Mouse (Mus musculus): ENCODE data around the gene Nox1. TPM values are rescaled to one million over a fixed set of nuclear protein-coding genes. Genes with fewer than 3 reads are reported as not detected.
A peak's percentile ranks its signal among the peaks of the same experiment; 100 is the strongest.
"Not testable (repeated sequence)": the region's sequence is repeated elsewhere in the genome, so short reads cannot be mapped to it uniquely, and the experiment has no call there.

Nox1 gene
- total RNA-seq (2021) = not detected

- no peak for DNase-seq
Measured at GRCm38 (mm10) chrX:134221856-134222255, at the start of gene Nox1. Gene Nox1 (minus strand): TSS chrX:134221956.

- DNase-seq = no peak
Measured at GRCm38 (mm10) chrX:134262129-134262528, 40.4 kb upstream of the Nox1 start.

- DNase-seq = no peak
Measured at GRCm38 (mm10) chrX:134261191-134261590, 39.4 kb upstream of the Nox1 start.

- no peak for DNase-seq
Measured at GRCm38 (mm10) chrX:134248202-134248601, 26.4 kb upstream of the Nox1 start.

- DNase-seq = no peak
Measured at GRCm38 (mm10) chrX:134245946-134246345, 24.2 kb upstream of the Nox1 start.

- no peak for DNase-seq
Measured at GRCm38 (mm10) chrX:134238266-134238665, 16.5 kb upstream of the Nox1 start.

- DNase-seq = no peak
Measured at GRCm38 (mm10) chrX:134233048-134233447, 11.3 kb upstream of the Nox1 start.

GRCm38 (mm10) chrX:134220618-134221017, 1.1 kb downstream of the Nox1 start:
- DNase-seq = no peak

GRCm38 (mm10) chrX:134218161-134218560, 3.6 kb downstream of the Nox1 start:
- DNase-seq = no peak

GRCm38 (mm10) chrX:134211151-134211642, 10.6 kb downstream of the Nox1 start:
- no peak for DNase-seq

- DNase-seq = no peak
Measured at GRCm38 (mm10) chrX:134208491-134208890, 13.3 kb downstream of the Nox1 start.

GRCm38 (mm10) chrX:134187201-134187600, 34.6 kb downstream of the Nox1 start, which contains the start of gene Arl13a:
Gene Arl13a (plus strand): TSS chrX:134187501.
- not testable (repeated sequence) for DNase-seq

GRCm38 (mm10) chrX:134174699-134175098, 47.1 kb downstream of the Nox1 start:
- no peak for DNase-seq

- DNase-seq = no peak
Measured at GRCm38 (mm10) chrX:134170584-134170983, 51.2 kb downstream of the Nox1 start.

GRCm38 (mm10) chrX:134163484-134163883, 58.3 kb downstream of the Nox1 start:
- DNase-seq = no peak

- DNase-seq = peak in 1 of 2 experiments; percentile 6
Measured at GRCm38 (mm10) chrX:134162826-134163225, 58.9 kb downstream of the Nox1 start.

- no peak for DNase-seq
Measured at GRCm38 (mm10) chrX:134162043-134162720, 59.6 kb downstream of the Nox1 start, which contains the start of gene Xkrx. Gene Xkrx (minus strand): TSS chrX:134162076.

- no peak for DNase-seq
Measured at GRCm38 (mm10) chrX:134160442-134160841, 61.3 kb downstream of the Nox1 start.

GRCm38 (mm10) chrX:134158151-134158550, 63.6 kb downstream of the Nox1 start:
- no peak for DNase-seq

GRCm38 (mm10) chrX:134141986-134142385, 79.8 kb downstream of the Nox1 start:
- DNase-seq = no peak

GRCm38 (mm10) chrX:134141551-134141950, 80.2 kb downstream of the Nox1 start:
- DNase-seq = no peak

GRCm38 (mm10) chrX:134140024-134140423, 81.7 kb downstream of the Nox1 start:
- DNase-seq = no peak

- no peak for DNase-seq
Measured at GRCm38 (mm10) chrX:134133821-134134220, 87.9 kb downstream of the Nox1 start.

GRCm38 (mm10) chrX:134132295-134132694, 89.5 kb downstream of the Nox1 start:
- DNase-seq = no peak

Data from layer of hippocampus, postnatal 36 days (tissue).